Mouse (Mus musculus): ENCODE measurements around the gene Chd1. TPM values are rescaled to one million over a fixed set of nuclear protein-coding genes. Genes with fewer than 3 reads are reported as not detected.
A peak's percentile ranks its signal among the peaks of the same experiment; 100 is the strongest.
"Not testable (repeated sequence)": the region's sequence is repeated elsewhere in the genome, so short reads cannot be mapped to it uniquely, and the experiment has no call there.

The Chd1 gene
- polyA plus RNA-seq, 1 experiment from 2014 or later = 28.5 TPM

GRCm38 (mm10) chr17:15742953-15743352 lies 38.2 kb downstream of the Chd1 start:
- no peak overlapping the region for H3K4me2 ChIP-seq
- 83% methylated on average over 10 of the region's 10 CpGs for WGBS (ENCODE audit: insufficient replicate concordance)
- H3K4me1 ChIP-seq = 0 out of 2 replicates have a peak, but pooled peaks cover 5% of the 10 kb centered on the region
- H3K9me3 ChIP-seq (replicated peaks) = no peaks in the 10 kb centered on the region
- H3K27me3 ChIP-seq (replicated peaks) = no peaks in the 10 kb centered on the region
- H3K9ac ChIP-seq = no peak overlapping the region
- H3K36me3 ChIP-seq = peaks cover 78% of the 10 kb centered on the region
- ATAC-seq = no peak
- H3K4me3 ChIP-seq = no peak overlapping the region
- no peak overlapping the region for H3K27ac ChIP-seq

GRCm38 (mm10) chr17:15743379-15743778 lies 38.6 kb downstream of the Chd1 start:
- 57% methylated on average over 5 of the region's 5 CpGs for WGBS (ENCODE audit: insufficient replicate concordance)

GRCm38 (mm10) chr17:15746696-15747095 lies 41.9 kb downstream of the Chd1 start:
- Histone ChIP-seq H3K9me3 (replicated peaks) (no peaks in the 10 kb centered on the region), H3K4me1 (0 out of 2 replicates have a peak, but pooled peaks cover 5% of the 10 kb centered on the region), H3K9ac (no peak overlapping the region), H3K4me3 (no peak overlapping the region), H3K4me2 (no peak overlapping the region), H3K27me3 (replicated peaks) (no peaks in the 10 kb centered on the region), H3K27ac (no peak overlapping the region), H3K36me3 (peaks cover 85% of the 10 kb centered on the region)
- WGBS (ENCODE audit: insufficient replicate concordance) = 81% methylated on average over 11 of the region's 11 CpGs
- ATAC-seq = no peak

More at GRCm38 (mm10) chr17:15743379-15743778, 38.6 kb downstream of the Chd1 start:
- H3K9me3 ChIP-seq (replicated peaks) = no peaks in the 10 kb centered on the region
- no peak overlapping the region for H3K4me2 ChIP-seq
- no peaks in the 10 kb centered on the region for H3K27me3 ChIP-seq (replicated peaks)
- H3K4me1 ChIP-seq = 0 out of 2 replicates have a peak, but pooled peaks cover 5% of the 10 kb centered on the region
- H3K27ac ChIP-seq = no peak overlapping the region
- no peak for ATAC-seq
- no peak overlapping the region for H3K4me3 ChIP-seq
- H3K36me3 ChIP-seq = peaks cover 78% of the 10 kb centered on the region
- no peak overlapping the region for H3K9ac ChIP-seq

- no peaks in the 10 kb centered on the region for H3K27me3 ChIP-seq (replicated peaks)
Measured at GRCm38 (mm10) chr17:15748022-15748421, 43.3 kb downstream of the Chd1 start.

GRCm38 (mm10) chr17:15751264-15751663 lies 46.5 kb downstream of the Chd1 start:
- H3K9me3 ChIP-seq (replicated peaks); H3K4me1 ChIP-seq; H3K4me2 ChIP-seq; H3K27me3 ChIP-seq (replicated peaks); H3K4me3 ChIP-seq; H3K9ac ChIP-seq; H3K27ac ChIP-seq; ATAC-seq: not testable (repeated sequence)
- WGBS (ENCODE audit: insufficient replicate concordance) = 75% methylated on average over 5 of the region's 5 CpGs
- peaks cover 85% of the 10 kb centered on the region for H3K36me3 ChIP-seq

More at GRCm38 (mm10) chr17:15748022-15748421, 43.3 kb downstream of the Chd1 start:
- 92% methylated on average over 6 of the region's 6 CpGs for WGBS (ENCODE audit: insufficient replicate concordance)
- Histone ChIP-seq H3K4me1 (0 out of 2 replicates have a peak, but pooled peaks cover 5% of the 10 kb centered on the region), H3K4me3 (no peak overlapping the region), H3K36me3 (peaks cover 85% of the 10 kb centered on the region), H3K9me3 (replicated peaks) (no peaks in the 10 kb centered on the region), H3K9ac (no peak overlapping the region), H3K4me2 (no peak overlapping the region), H3K27ac (no peak overlapping the region)
- no peak for ATAC-seq

- H3K4me3 ChIP-seq = no peak overlapping the region
- no peaks in the 10 kb centered on the region for H3K9me3 ChIP-seq (replicated peaks)
- H3K27ac ChIP-seq = no peak overlapping the region
- H3K36me3 ChIP-seq = peaks cover 82% of the 10 kb centered on the region
- no peaks in the 10 kb centered on the region for H3K27me3 ChIP-seq (replicated peaks)
- no peak overlapping the region for H3K4me2 ChIP-seq
- 79% methylated on average over 8 of the region's 8 CpGs for WGBS (ENCODE audit: insufficient replicate concordance)
- no peaks in the 10 kb centered on the region for H3K4me1 ChIP-seq
- no peak overlapping the region for H3K9ac ChIP-seq
- ATAC-seq = no peak
Measured at GRCm38 (mm10) chr17:15761191-15761590, 56.4 kb downstream of the Chd1 start.

- no peak overlapping the region for H3K4me2 ChIP-seq
- 86% methylated on average over 7 of the region's 7 CpGs for WGBS (ENCODE audit: insufficient replicate concordance)
- no peak overlapping the region for H3K4me3 ChIP-seq
- no peaks in the 10 kb centered on the region for H3K27me3 ChIP-seq (replicated peaks)
- H3K9ac ChIP-seq = no peak overlapping the region
- ATAC-seq = no peak
- peaks cover 68% of the 10 kb centered on the region for H3K36me3 ChIP-seq
- H3K9me3 ChIP-seq (replicated peaks) = no peaks in the 10 kb centered on the region
- no peaks in the 10 kb centered on the region for H3K4me1 ChIP-seq
- H3K27ac ChIP-seq = no peak overlapping the region
Measured at GRCm38 (mm10) chr17:15769081-15769724, 64.4 kb downstream of the Chd1 start.

GRCm38 (mm10) chr17:15773956-15774355 lies 69.2 kb downstream of the Chd1 start:
- Histone ChIP-seq H3K9me3 (replicated peaks) (no peaks in the 10 kb centered on the region), H3K4me2 (no peak overlapping the region), H3K27me3 (replicated peaks) (no peaks in the 10 kb centered on the region), H3K36me3 (peaks cover 27% of the 10 kb centered on the region), H3K4me1 (no peaks in the 10 kb centered on the region), H3K4me3 (no peak overlapping the region), H3K27ac (no peak overlapping the region), H3K9ac (no peak overlapping the region)
- 72% methylated on average over 6 of the region's 6 CpGs for WGBS (ENCODE audit: insufficient replicate concordance)
- no peak for ATAC-seq

GRCm38 (mm10) chr17:15774565-15775215 lies 69.9 kb downstream of the Chd1 start:
- WGBS (ENCODE audit: insufficient replicate concordance) = 68% methylated on average over 5 of the region's 5 CpGs
- Histone ChIP-seq H3K4me3 (no peak overlapping the region), H3K27ac (no peak overlapping the region), H3K4me1 (no peaks in the 10 kb centered on the region), H3K4me2 (no peak overlapping the region), H3K27me3 (replicated peaks) (no peaks in the 10 kb centered on the region), H3K36me3 (peaks cover 20% of the 10 kb centered on the region), H3K9me3 (replicated peaks) (no peaks in the 10 kb centered on the region), H3K9ac (no peak overlapping the region)
- 0 out of 2 replicates have a peak, but pooled peaks have one; percentile 13 for ATAC-seq

- H3K4me2 ChIP-seq = no peak overlapping the region
Measured at GRCm38 (mm10) chr17:15776349-15776748, 71.6 kb downstream of the Chd1 start.

GRCm38 (mm10) chr17:15777979-15778378 lies 73.2 kb downstream of the Chd1 start:
- Histone ChIP-seq H3K9me3 (replicated peaks) (no peaks in the 10 kb centered on the region), H3K4me3 (no peak overlapping the region), H3K9ac (no peak overlapping the region), H3K4me2 (no peak overlapping the region), H3K4me1 (no peaks in the 10 kb centered on the region), H3K27ac (no peak overlapping the region), H3K27me3 (replicated peaks) (no peaks in the 10 kb centered on the region), H3K36me3 (no peaks in the 10 kb centered on the region)
- no peak for ATAC-seq
- WGBS (ENCODE audit: insufficient replicate concordance) = 70% methylated on average over 6 of the region's 6 CpGs

More at GRCm38 (mm10) chr17:15776349-15776748, 71.6 kb downstream of the Chd1 start:
- no peaks in the 10 kb centered on the region for H3K9me3 ChIP-seq (replicated peaks)
- H3K27me3 ChIP-seq (replicated peaks) = no peaks in the 10 kb centered on the region
- H3K9ac ChIP-seq = no peak overlapping the region
- no peaks in the 10 kb centered on the region for H3K4me1 ChIP-seq
- H3K4me3 ChIP-seq = no peak overlapping the region
- no peak overlapping the region for H3K27ac ChIP-seq
- no peak for ATAC-seq
- 69% methylated on average over 5 of the region's 5 CpGs for WGBS (ENCODE audit: insufficient replicate concordance)
- peaks cover 3% of the 10 kb centered on the region for H3K36me3 ChIP-seq

GRCm38 (mm10) chr17:15787036-15787435 lies 82.3 kb downstream of the Chd1 start:
- 19% methylated on average over 3 of the region's 3 CpGs for WGBS (ENCODE audit: insufficient replicate concordance)
- ATAC-seq = no peak
- no peaks in the 10 kb centered on the region for H3K27me3 ChIP-seq (replicated peaks)
- H3K4me1 ChIP-seq = no peaks in the 10 kb centered on the region
- no peak overlapping the region for H3K4me3 ChIP-seq
- H3K4me2 ChIP-seq = no peak overlapping the region
- H3K36me3 ChIP-seq = no peaks in the 10 kb centered on the region
- no peaks in the 10 kb centered on the region for H3K9me3 ChIP-seq (replicated peaks)
- no peak overlapping the region for H3K9ac ChIP-seq
- H3K27ac ChIP-seq = no peak overlapping the region
